Mouse (Mus musculus) fat pad, adult 2 months (tissue): Measurements from ENCODE around the gene 4930524N10Rik.

Source experiments
- DNase-seq: peaks from one replicate; pipeline ENCODE4 v3.0.0-alpha.2; 2011; ENCODE audit warnings: low read depth, low spot score; ENCODE audit errors: extremely low read depth

The 4930524N10Rik gene

DNA sequence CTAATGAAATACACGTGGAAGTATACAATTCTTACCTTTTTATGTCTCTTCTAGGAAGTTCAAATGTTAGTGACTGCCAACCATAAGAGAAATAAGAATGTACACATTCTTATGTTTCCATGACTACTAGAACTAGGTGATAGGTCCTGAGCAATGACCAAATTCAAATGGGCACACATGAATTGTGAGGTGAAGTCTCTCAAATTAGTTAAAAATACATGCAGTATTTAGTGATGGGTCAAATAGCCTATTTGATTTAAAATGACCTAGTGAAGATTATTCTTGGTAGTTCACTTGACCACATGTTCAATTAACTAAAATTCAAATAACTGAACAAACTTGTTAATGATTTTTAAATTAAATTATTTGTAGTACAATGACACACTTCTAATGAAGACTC lies at the start of gene 4930524N10Rik:
4930524N10Rik (minus strand) TSS at position 101 of the 400 bp plus-strand sequence.
- DNase-seq, result no peak

DNA sequence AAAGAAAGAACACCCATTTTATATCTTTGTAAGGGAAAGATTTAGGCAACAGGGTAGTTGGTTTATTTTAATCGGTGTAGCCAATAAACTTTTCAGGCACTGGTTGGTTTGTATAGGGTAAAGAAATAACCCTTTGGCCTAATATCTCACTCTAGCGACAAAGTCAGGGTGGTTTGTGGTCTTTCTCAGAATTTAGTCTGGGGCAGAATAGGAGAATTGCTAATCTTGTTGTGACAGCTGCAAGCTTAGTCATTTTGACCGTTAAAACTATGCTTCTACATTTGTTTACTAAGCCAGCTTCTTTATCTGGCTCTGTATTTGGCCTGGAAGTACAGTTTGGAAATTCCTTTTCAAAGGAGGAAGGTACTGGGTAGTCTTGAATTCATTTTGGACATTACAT lies 6.8 kb upstream of the 4930524N10Rik start:
- DNase-seq, result no peak

DNA sequence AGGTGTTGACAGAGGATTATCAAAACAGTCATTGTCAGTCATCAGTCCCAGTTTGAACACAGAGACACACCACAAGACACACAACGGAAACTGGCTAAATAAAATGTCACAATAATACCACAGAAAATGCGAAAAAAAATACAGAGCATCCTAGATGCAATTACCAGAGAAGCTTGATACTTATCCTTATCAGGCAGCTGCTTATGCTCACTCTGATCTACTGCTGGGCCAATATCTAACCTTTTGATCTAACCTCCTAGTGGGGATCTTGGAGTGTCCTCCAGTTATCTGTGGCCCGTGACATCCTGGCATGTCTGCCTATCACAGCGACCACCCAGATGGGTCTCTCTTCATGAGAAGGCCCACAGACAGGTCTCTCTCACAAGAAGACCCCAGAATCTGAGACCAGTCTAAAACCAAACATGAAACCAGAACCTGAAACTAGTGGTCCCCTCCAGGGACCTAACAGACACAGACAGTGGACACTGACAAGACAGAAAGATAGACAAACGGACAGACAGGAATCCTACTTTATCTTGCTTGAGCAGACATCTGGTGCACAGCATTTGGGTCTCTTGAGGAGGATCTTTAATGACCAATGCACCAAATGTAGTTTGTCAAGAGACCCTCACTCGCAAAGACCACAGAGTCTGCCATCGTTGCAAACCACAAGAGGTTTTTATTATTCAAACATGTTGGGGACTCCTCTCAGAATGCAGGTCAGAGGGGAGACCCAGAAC lies 6.3 kb upstream of the 4930524N10Rik start:
- DNase-seq, result no peak

DNA sequence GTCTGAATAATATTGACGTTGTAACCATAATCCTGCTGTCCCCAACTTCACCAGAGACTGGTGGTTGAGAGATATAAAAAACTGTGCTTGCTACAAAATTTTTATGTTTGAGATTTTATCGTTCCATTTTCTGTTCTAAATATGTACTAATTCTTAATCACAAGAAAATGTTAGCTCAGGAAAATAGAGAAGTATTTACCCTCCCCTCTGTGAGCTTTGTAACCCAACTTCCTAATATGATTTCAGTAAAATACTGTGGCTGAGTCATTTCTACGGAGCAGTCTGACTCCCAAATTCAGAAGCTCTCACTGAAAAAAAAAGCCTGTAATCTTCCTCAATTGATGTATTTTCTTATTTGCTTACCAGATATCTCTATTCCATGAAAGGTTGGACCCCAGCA lies 4.7 kb upstream of the 4930524N10Rik start:
- no peak for DNase-seq
